9 mouse cellular contexts compared by ENCODE assay signal in the genomic region with DNA sequence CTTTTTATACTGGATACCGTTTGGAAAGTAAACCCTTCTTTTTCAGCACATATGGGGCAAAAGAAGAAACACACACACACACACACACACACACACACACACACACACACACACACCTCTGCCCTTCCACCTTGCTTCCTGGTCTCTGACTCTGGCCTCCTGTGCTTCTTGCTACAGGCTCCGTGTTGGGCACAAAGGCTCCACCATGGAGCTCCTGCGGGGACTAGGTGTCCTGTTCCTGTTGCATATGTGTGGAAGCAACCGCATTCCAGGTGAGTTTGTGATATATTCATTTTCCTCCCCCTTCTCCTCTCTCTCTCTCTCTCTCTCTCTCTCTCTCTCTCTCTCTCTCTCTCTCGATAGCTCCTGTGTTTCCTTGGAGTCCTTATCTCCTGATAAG. TPM values are rescaled to one million over a fixed set of nuclear protein-coding genes. Genes with fewer than 3 reads are reported as not detected.
DNase-seq lines count a peak whose midpoint lies in the region; ATAC-seq and TF ChIP-seq lines count a peak whose summit lies in the region.
"Had no signal": no experiment of that assay in that cellular context is flagged by ENCODE, and none has a peak within 500 bp of the region (broad histone marks: within the 10 kb centered on the region; RNA-seq: fewer than 3 reads in every experiment).

No protein-coding gene starts in this region.

- H3K9me3 ChIP-seq in forebrain, embryonic 13.5 days (replicated peaks): no peaks in the 10 kb centered on the region
- no peaks in the 10 kb centered on the region for H3K9me3 ChIP-seq in limb, embryonic 14.5 days (ENCODE audit: control insufficient read depth, low read length)
- H3K9me3 ChIP-seq in stomach, embryonic 14.5 days (ENCODE audit: control insufficient read depth, low read depth, low read length): no peaks in the 10 kb centered on the region

- H3K4me1 ChIP-seq in lung, adult 2 months (ENCODE audit: control insufficient read depth, insufficient read depth, low read length): peaks cover 7% of the 10 kb centered on the region
- H3K4me1 ChIP-seq in forebrain, embryonic 13.5 days: peaks cover 25% of the 10 kb centered on the region
- H3K4me1 ChIP-seq in limb, embryonic 14.5 days (ENCODE audit: control insufficient read depth, insufficient read depth, low read length): peaks cover 20% of the 10 kb centered on the region
- H3K4me1 ChIP-seq in stomach, embryonic 14.5 days (ENCODE audit: control insufficient read depth, insufficient read depth, low read length): 0 out of 2 replicates have a peak, but pooled peaks cover 2% of the 10 kb centered on the region

- H3K27ac ChIP-seq in forebrain, embryonic 13.5 days: no peak overlapping the region
- H3K27ac ChIP-seq in limb, embryonic 14.5 days (replicated peaks; ENCODE audit: low read depth, low read length): no peak overlapping the region; the same call in 1 of the 2 replicates
- H3K27ac ChIP-seq in stomach, embryonic 14.5 days (ENCODE audit: low read length): no peak overlapping the region; the same call in 1 of the 2 replicates
- H3K27ac ChIP-seq: layer of hippocampus, adult 2 months had no signal

- no peak for ATAC-seq in forebrain, embryonic 13.5 days
- no peak for ATAC-seq in limb, embryonic 14.5 days (ENCODE audit: low FRiP score, low read depth)
- ATAC-seq in stomach, embryonic 14.5 days (ENCODE audit: insufficient number of reproducible peaks, insufficient read depth, low FRiP score, low read depth): no peak

- no peak for TF ChIP-seq CTCF in lung, adult 2 months (IDR thresholded peaks at IDR 0.05; ENCODE audit: insufficient read depth, low read length)

- no peak for DNase-seq in lung, adult 2 months
- DNase-seq in lung, adult 18-20 months: no peak
- DNase-seq in limb, embryonic 14.5 days (ENCODE audit: low spot score): no peak
- no peak for DNase-seq in ovary, postnatal 36 days (ENCODE audit: low spot score)
- no peak for DNase-seq in retina, postnatal 1 day

- peaks cover 10% of the 10 kb centered on the region for H3K27me3 ChIP-seq in forebrain, embryonic 13.5 days
- H3K27me3 ChIP-seq in limb, embryonic 14.5 days (ENCODE audit: control insufficient read depth, insufficient read depth, low read length): no peaks in the 10 kb centered on the region
- no peaks in the 10 kb centered on the region for H3K27me3 ChIP-seq in stomach, embryonic 14.5 days (ENCODE audit: control insufficient read depth, insufficient read depth, low read length)
- H3K27me3 ChIP-seq: Patski had no signal

- H3K4me3 ChIP-seq in lung, adult 2 months (replicated peaks; ENCODE audit: extremely low read depth, low read depth, low read length): peak overlapping the region; percentile 48
- H3K4me3 ChIP-seq in forebrain, embryonic 13.5 days: peak overlapping the region; percentile 52
- H3K4me3 ChIP-seq in limb, embryonic 14.5 days (replicated peaks; ENCODE audit: low read length): peak overlapping the region; percentile 69
- peak overlapping the region; percentile 66 for H3K4me3 ChIP-seq in stomach, embryonic 14.5 days (ENCODE audit: low read depth, low read length)

- 15% methylated on average over 5 of the region's 5 CpGs for WGBS in lung, adult 2 months
- WGBS in forebrain, embryonic 13.5 days: 29% methylated on average over 5 of the region's 5 CpGs
- 23% methylated on average over 5 of the region's 5 CpGs for WGBS in limb, embryonic 14.5 days
- 10% methylated on average over 5 of the region's 5 CpGs for WGBS in stomach, embryonic 14.5 days

- no peaks in the 10 kb centered on the region for H3K36me3 ChIP-seq in forebrain, embryonic 13.5 days (ENCODE audit: poor library complexity, severe bottlenecking)
- H3K36me3 ChIP-seq in limb, embryonic 14.5 days (ENCODE audit: control insufficient read depth, insufficient read depth, low read length): peaks cover 38% of the 10 kb centered on the region
- H3K36me3 ChIP-seq in stomach, embryonic 14.5 days (ENCODE audit: control insufficient read depth, insufficient read depth, low read length): peaks cover 24% of the 10 kb centered on the region

- no peak overlapping the region; the same call in 1 of the 2 replicates for H3K9ac ChIP-seq in forebrain, embryonic 13.5 days
- peak overlapping the region; percentile 63 for H3K9ac ChIP-seq in limb, embryonic 14.5 days (ENCODE audit: low read depth, low read length, severe bottlenecking)
- H3K9ac ChIP-seq in stomach, embryonic 14.5 days (replicated peaks; ENCODE audit: low read depth, low read length): peak overlapping the region; percentile 61

- TF ChIP-seq POLR2A in lung, adult 2 months (IDR thresholded peaks at IDR 0.05; ENCODE audit: borderline replicate concordance, extremely low read depth, low read depth, low read length): no peak
- no peak for TF ChIP-seq POLR2A in limb, embryonic 14.5 days (IDR thresholded peaks at IDR 0.05; ENCODE audit: borderline replicate concordance, extremely low read depth, insufficient read depth, insufficient read length)

- peak overlapping the region; percentile 91 for H3K4me2 ChIP-seq in forebrain, embryonic 13.5 days
- peak overlapping the region; percentile 91 for H3K4me2 ChIP-seq in limb, embryonic 14.5 days (replicated peaks; ENCODE audit: low read depth, low read length, severe bottlenecking)
- peak overlapping the region; percentile 87 for H3K4me2 ChIP-seq in stomach, embryonic 14.5 days (replicated peaks; ENCODE audit: low read depth, low read length)

RNA-seq across cellular contexts. Expression of a gene that starts 0.8 kb away (rescaled TPM):
- 23.3 and 27.1 TPM in 2 replicates for polyA plus RNA-seq in lung, adult 2 months (2012; rRNA removed)
- polyA plus RNA-seq in forebrain, embryonic 13.5 days (2015; fragmentation: Nextera tagmentation; extraction: Ambion mirVana): 5.9 and 9.2 TPM in 2 replicates
- 86.2 and 103 TPM in 2 replicates for polyA plus RNA-seq in limb, embryonic 14.5 days (2012; rRNA removed)
- polyA plus RNA-seq in limb, embryonic 14.5 days (2014; fragmentation: Nextera tagmentation; extraction: Ambion mirVana): 99.4 and 108 TPM in 2 replicates
- 63.4 and 73.9 TPM in 2 replicates for polyA plus RNA-seq in stomach, embryonic 14.5 days (2014; fragmentation: Nextera tagmentation; extraction: Ambion mirVana)
